Mouse (Mus musculus) liver, embryonic 14.5 days (tissue): ENCODE measurements around the gene Htra1.

Experiments
- CTCF ChIP-seq: IDR thresholded peaks from 2 replicates; pipeline ENCODE4 v1.5.1; 2016; ENCODE audit warnings: antibody characterized with exemption, low read depth, control low read depth
- EP300 ChIP-seq: IDR thresholded peaks from 2 replicates; pipeline ENCODE4 v1.6.1; 2016; ENCODE audit warnings: antibody characterized with exemption, low read depth

GRCm38 (mm10) chr7:131004071-131004470 is 68.2 kb downstream of the Htra1 start:
- TF ChIP-seq EP300 (no peak), CTCF (no peak)
